In the genomic region with DNA sequence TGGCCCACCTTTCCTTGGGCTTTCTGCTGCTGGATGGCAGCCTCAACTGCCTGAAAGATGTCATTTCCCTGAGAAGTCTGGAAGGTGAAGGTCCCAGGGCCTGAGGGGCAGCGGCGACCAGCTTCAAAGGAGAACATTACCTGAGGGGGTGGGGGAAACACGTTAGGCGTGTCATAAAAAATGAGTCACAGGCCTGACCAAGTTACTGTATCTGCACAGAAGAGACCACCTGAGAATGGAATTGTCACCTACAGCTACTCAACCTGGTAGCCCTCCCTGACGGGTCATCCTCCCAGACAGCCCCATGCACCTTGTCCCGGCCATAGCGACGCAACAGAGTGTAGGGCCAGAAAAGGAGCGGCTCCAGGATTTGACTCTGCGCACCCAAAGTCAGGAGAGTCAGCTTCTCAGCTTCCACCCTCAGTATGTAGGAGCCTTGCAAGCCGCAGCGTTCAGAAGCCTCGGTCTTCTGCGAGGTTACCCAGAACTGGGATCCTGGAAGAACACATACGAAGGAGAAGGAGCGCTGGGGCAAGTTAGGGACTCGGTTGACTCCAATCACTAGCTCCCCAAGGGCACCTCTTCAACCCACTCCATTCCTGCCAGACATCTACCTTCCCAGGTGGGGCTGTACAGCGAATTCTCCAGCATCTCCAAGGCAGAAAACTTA, we compare ENCODE assay signal across 1 mouse cellular context.
TF ChIP-seq lines count a peak whose summit lies in the region.

No protein-coding gene starts in this region.

TF ChIP-seq in MEL, 35 proteins besides CTCF, POLR2A, EP300 and RAD21:
- no peak for TF ChIP-seq SIN3A (IDR thresholded peaks at IDR 0.05; ENCODE audit: low read length)
